Mouse (Mus musculus): ENCODE measurements at regions not wholly inside any gene's neighbourhood (a gene's known extent, or its start where the extent isn't known, plus 50 kb on each side); places are given as distances from the start of the nearest gene placed in this dataset.

GRCm38 (mm10) chr16:73120568-73120967 lies 812.5 kb downstream of the Robo1 start:
- H3K9ac ChIP-seq (replicated peaks; ENCODE audit: low read length): no peak overlapping the region
- no peaks in the 10 kb centered on the region for H3K27me3 ChIP-seq (ENCODE audit: insufficient read depth, low read length)
- no peak overlapping the region for H3K27ac ChIP-seq
- no peak for TF ChIP-seq CTCF (IDR thresholded peaks at IDR 0.05; ENCODE audit: low read depth)
- no peak overlapping the region for H3K4me2 ChIP-seq (ENCODE audit: low read depth, low read length)
- H3K4me1 ChIP-seq (ENCODE audit: insufficient read depth, low read length): no peaks in the 10 kb centered on the region
- no peaks in the 10 kb centered on the region for H3K9me3 ChIP-seq (ENCODE audit: low read length)
- no peak overlapping the region for H3K4me3 ChIP-seq (ENCODE audit: low read length)
- DNase-seq (ENCODE audit: low spot score) (no peak), ATAC-seq (no peak)
- no peaks in the 10 kb centered on the region for H3K36me3 ChIP-seq (ENCODE audit: insufficient read depth, low read length)

GRCm38 (mm10) chr16:73117338-73117737 lies 809.2 kb downstream of the Robo1 start:
- no peak overlapping the region for H3K9ac ChIP-seq (replicated peaks; ENCODE audit: low read length)
- H3K27ac ChIP-seq: no peak overlapping the region
- no peak overlapping the region for H3K4me2 ChIP-seq (ENCODE audit: low read depth, low read length)
- WGBS: 21% methylated on average over 2 of the region's 2 CpGs
- H3K9me3 ChIP-seq (ENCODE audit: low read length): no peaks in the 10 kb centered on the region
- DNase-seq (ENCODE audit: low spot score) (no peak), ATAC-seq (no peak)
- H3K27me3 ChIP-seq (ENCODE audit: insufficient read depth, low read length): no peaks in the 10 kb centered on the region
- no peaks in the 10 kb centered on the region for H3K36me3 ChIP-seq (ENCODE audit: insufficient read depth, low read length)
- H3K4me3 ChIP-seq (ENCODE audit: low read length): no peak overlapping the region
- H3K4me1 ChIP-seq (ENCODE audit: insufficient read depth, low read length): no peaks in the 10 kb centered on the region
- no peak for TF ChIP-seq CTCF (IDR thresholded peaks at IDR 0.05; ENCODE audit: low read depth)

GRCm38 (mm10) chr16:73108021-73108452 lies 799.9 kb downstream of the Robo1 start:
- no peaks in the 10 kb centered on the region for H3K36me3 ChIP-seq (ENCODE audit: insufficient read depth, low read length)
- no peaks in the 10 kb centered on the region for H3K27me3 ChIP-seq (ENCODE audit: insufficient read depth, low read length)
- whole genome bisulfite sequencing: 27% methylated on average over 7 of the region's 7 CpGs
- no peak overlapping the region for H3K4me3 ChIP-seq (ENCODE audit: low read length)
- no peaks in the 10 kb centered on the region for H3K9me3 ChIP-seq (ENCODE audit: low read length)
- ATAC-seq (peak; percentile 93), DNase-seq (ENCODE audit: low spot score) (peak; percentile 84)
- TF ChIP-seq CTCF (IDR thresholded peaks at IDR 0.05; ENCODE audit: low read depth): peak; percentile 44
- H3K27ac ChIP-seq: peak overlapping the region; percentile 12; the same call in 1 of the 2 replicates
- H3K4me1 ChIP-seq (ENCODE audit: insufficient read depth, low read length): no peaks in the 10 kb centered on the region
- H3K9ac ChIP-seq (replicated peaks; ENCODE audit: low read length): no peak overlapping the region
- H3K4me2 ChIP-seq (ENCODE audit: low read depth, low read length): peak overlapping the region; percentile 22

- DNase-seq (ENCODE audit: low spot score) (peak; percentile 73), ATAC-seq (peak; percentile 73)
- TF ChIP-seq CTCF (IDR thresholded peaks at IDR 0.05; ENCODE audit: low read depth): no peak
- Histone ChIP-seq H3K9me3 (ENCODE audit: low read length) (no peaks in the 10 kb centered on the region), H3K27me3 (ENCODE audit: insufficient read depth, low read length) (no peaks in the 10 kb centered on the region), H3K27ac (peak overlapping the region; percentile 12; the same call in 1 of the 2 replicates), H3K4me1 (ENCODE audit: insufficient read depth, low read length) (no peaks in the 10 kb centered on the region), H3K4me2 (ENCODE audit: low read depth, low read length) (peak overlapping the region; percentile 22), H3K4me3 (ENCODE audit: low read length) (no peak overlapping the region), H3K9ac (replicated peaks; ENCODE audit: low read length) (no peak overlapping the region), H3K36me3 (ENCODE audit: insufficient read depth, low read length) (no peaks in the 10 kb centered on the region)
- 46% methylated on average over 9 of the region's 9 CpGs for WGBS
Measured at GRCm38 (mm10) chr16:73107608-73108007, 799.5 kb downstream of the Robo1 start.

GRCm38 (mm10) chr16:73105496-73105895 lies 797.4 kb downstream of the Robo1 start:
- 18% methylated on average over 10 of the region's 10 CpGs for WGBS
- peak overlapping the region; percentile 35 for H3K4me2 ChIP-seq (ENCODE audit: low read depth, low read length)
- ATAC-seq: peak; percentile 88

GRCm38 (mm10) chr16:73100273-73100672 lies 792.2 kb downstream of the Robo1 start:
- DNase-seq (ENCODE audit: low spot score) (no peak), ATAC-seq (no peak)
- no peaks in the 10 kb centered on the region for H3K4me1 ChIP-seq (ENCODE audit: insufficient read depth, low read length)
- no peak overlapping the region for H3K4me2 ChIP-seq (ENCODE audit: low read depth, low read length)
- no peaks in the 10 kb centered on the region for H3K36me3 ChIP-seq (ENCODE audit: insufficient read depth, low read length)
- no peak overlapping the region for H3K4me3 ChIP-seq (ENCODE audit: low read length)
- no peaks in the 10 kb centered on the region for H3K9me3 ChIP-seq (ENCODE audit: low read length)
- no peak for TF ChIP-seq CTCF (IDR thresholded peaks at IDR 0.05; ENCODE audit: low read depth)
- no peak overlapping the region for H3K9ac ChIP-seq (replicated peaks; ENCODE audit: low read length)
- 53% methylated on average over 8 of the region's 8 CpGs for WGBS
- no peak overlapping the region for H3K27ac ChIP-seq
- H3K27me3 ChIP-seq (ENCODE audit: insufficient read depth, low read length): no peaks in the 10 kb centered on the region

More at GRCm38 (mm10) chr16:73105496-73105895, 797.4 kb downstream of the Robo1 start:
- no peak for TF ChIP-seq CTCF (IDR thresholded peaks at IDR 0.05; ENCODE audit: low read depth)
- no peaks in the 10 kb centered on the region for H3K4me1 ChIP-seq (ENCODE audit: insufficient read depth, low read length)
- H3K27ac ChIP-seq: peak overlapping the region; percentile 66
- H3K36me3 ChIP-seq (ENCODE audit: insufficient read depth, low read length): no peaks in the 10 kb centered on the region
- no peak overlapping the region for H3K4me3 ChIP-seq (ENCODE audit: low read length)
- no peak overlapping the region for H3K9ac ChIP-seq (replicated peaks; ENCODE audit: low read length)
- peak; percentile 89 for DNase-seq (ENCODE audit: low spot score)
- H3K9me3 ChIP-seq (ENCODE audit: low read length): no peaks in the 10 kb centered on the region
- no peaks in the 10 kb centered on the region for H3K27me3 ChIP-seq (ENCODE audit: insufficient read depth, low read length)

- peak; percentile 76 for ATAC-seq
- TF ChIP-seq CTCF (IDR thresholded peaks at IDR 0.05; ENCODE audit: low read depth): peak; percentile 71
Measured at GRCm38 (mm10) chr16:73098760-73099159, 790.7 kb downstream of the Robo1 start.

More at GRCm38 (mm10) chr16:73098760-73099159, 790.7 kb downstream of the Robo1 start:
- peak; percentile 86 for DNase-seq (ENCODE audit: low spot score)
- no peaks in the 10 kb centered on the region for H3K27me3 ChIP-seq (ENCODE audit: insufficient read depth, low read length)
- no peaks in the 10 kb centered on the region for H3K36me3 ChIP-seq (ENCODE audit: insufficient read depth, low read length)
- H3K4me3 ChIP-seq (ENCODE audit: low read length): no peak overlapping the region
- WGBS: 21% methylated on average over 4 of the region's 4 CpGs
- H3K27ac ChIP-seq: no peak overlapping the region
- no peak overlapping the region for H3K4me2 ChIP-seq (ENCODE audit: low read depth, low read length)
- H3K9me3 ChIP-seq (ENCODE audit: low read length): no peaks in the 10 kb centered on the region
- H3K9ac ChIP-seq (replicated peaks; ENCODE audit: low read length): no peak overlapping the region
- H3K4me1 ChIP-seq (ENCODE audit: insufficient read depth, low read length): no peaks in the 10 kb centered on the region
